Comparison of ENCODE assay signal across 9 mouse cellular contexts in genomic region chr2:35898425-35899134, GRCm38 (mm10).
DNase-seq lines count a peak whose midpoint lies in the region; ATAC-seq lines count a peak whose summit lies in the region.
"Had no signal": no experiment of that assay in that cellular context is flagged by ENCODE, and none has a peak within 500 bp of the region (broad histone marks: within the 10 kb centered on the region; RNA-seq: fewer than 3 reads in every experiment).

No protein-coding gene starts in this region.

- no peaks in the 10 kb centered on the region for H3K27me3 ChIP-seq in liver, embryonic 11.5 days (replicated peaks; ENCODE audit: control insufficient read depth, insufficient read depth, low read length)
- H3K27me3 ChIP-seq in splenic B cell, adult 2 months (ENCODE audit: control insufficient read depth, insufficient read depth, low read length, poor library complexity, severe bottlenecking): no peaks in the 10 kb centered on the region; the same call in 1 of the 2 replicates
- H3K27me3 ChIP-seq: heart, embryonic 13.5 days had no signal

- 0 out of 2 replicates have a peak, but pooled peaks have one; percentile 20 for ATAC-seq in liver, embryonic 11.5 days (replicated peaks; ENCODE audit: low FRiP score)
- no peak for ATAC-seq in activated CD4-positive, CD25-positive, alpha-beta regulatory T cell, adult 4 months

- no peak overlapping the region for H3K27ac ChIP-seq in liver, embryonic 11.5 days (ENCODE audit: low read depth, low read length)
- H3K27ac ChIP-seq: heart, embryonic 13.5 days had no signal

- no peaks in the 10 kb centered on the region for H3K9me3 ChIP-seq in liver, embryonic 11.5 days (ENCODE audit: control insufficient read depth, low read length)
- H3K9me3 ChIP-seq: heart, embryonic 13.5 days had no signal

- H3K4me3 ChIP-seq in liver, embryonic 11.5 days (ENCODE audit: low read depth, low read length): no peak overlapping the region
- H3K4me3 ChIP-seq: heart, embryonic 13.5 days had no signal

- 68% methylated on average over 6 of the region's 6 CpGs for WGBS in liver, embryonic 11.5 days

- H3K4me1 ChIP-seq in liver, embryonic 11.5 days (replicated peaks; ENCODE audit: control insufficient read depth, insufficient read depth, low read length): 0 out of 2 replicates have a peak, but pooled peaks cover 2% of the 10 kb centered on the region

- H3K36me3 ChIP-seq in liver, embryonic 11.5 days (ENCODE audit: control insufficient read depth, insufficient read depth, low read length): no peaks in the 10 kb centered on the region
- no peaks in the 10 kb centered on the region for H3K36me3 ChIP-seq in splenic B cell, adult 2 months (ENCODE audit: control insufficient read depth, insufficient read depth, low read length, poor library complexity, severe bottlenecking)
- H3K36me3 ChIP-seq: heart, embryonic 13.5 days had no signal

- H3K4me2 ChIP-seq in liver, embryonic 11.5 days: no peak overlapping the region
- H3K4me2 ChIP-seq: heart, embryonic 13.5 days had no signal

- no peak overlapping the region for H3K9ac ChIP-seq in liver, embryonic 11.5 days (ENCODE audit: low read depth, low read length)
- H3K9ac ChIP-seq: heart, embryonic 13.5 days had no signal

- intact Hi-C loops in left cerebral cortex, postnatal 14 days (cut with DNase I): no loop called here

- peak; percentile 11 for DNase-seq in ovary, postnatal 36 days (ENCODE audit: low spot score)
- DNase-seq in ovary, postnatal 14 days (ENCODE audit: low spot score): no peak
- DNase-seq in gastrocnemius, postnatal 10 days: peak; percentile 77
- no peak for DNase-seq in liver, embryonic 11.5 days (ENCODE audit: low spot score)
- DNase-seq in splenic B cell, adult 2 months (ENCODE audit: low read depth, low spot score): peak; percentile 57
- no peak for DNase-seq in layer of hippocampus, postnatal 10 days (ENCODE audit: low spot score in 2 of 2)
- DNase-seq in left cerebral cortex, postnatal 14 days (ENCODE audit: low spot score in 2 of 2): no peak

Comparison
In these comparisons a context has a peak if more than half of its experiments do, and no peak if none do; other contexts are left out.
1. DNase-seq: peak in ovary, postnatal 36 days (single experiment), gastrocnemius, postnatal 10 days (single experiment) and splenic B cell, adult 2 months (single experiment); none in ovary, postnatal 14 days (single experiment), liver, embryonic 11.5 days (single experiment), layer of hippocampus, postnatal 10 days (0 of 2) and left cerebral cortex, postnatal 14 days (0 of 2).